In genomic region chr17:11910668-11911398, GRCm38 (mm10) we compare ENCODE assay signal across 24 mouse cellular contexts.
A peak's percentile ranks its signal among the peaks of the same experiment; 100 is the strongest.
DNase-seq lines count a peak whose midpoint lies in the region; ATAC-seq and TF ChIP-seq lines count a peak whose summit lies in the region.
"Had no signal": no experiment of that assay in that cellular context is flagged by ENCODE, and none has a peak within 500 bp of the region (broad histone marks: within the 10 kb centered on the region; RNA-seq: fewer than 3 reads in every experiment).

No protein-coding gene starts in this region.

- no peak for ATAC-seq in hindbrain, postnatal 0 days
- ATAC-seq: inflammation-experienced regulatory T-cells, adult 6 months had no signal

- H3K9ac ChIP-seq in hindbrain, postnatal 0 days (replicated peaks; ENCODE audit: low read length): no peak overlapping the region
- H3K9ac ChIP-seq: embryonic facial prominence, embryonic 15.5 days; hindbrain, embryonic 13.5 days; limb, embryonic 13.5 days; liver, embryonic 13.5 days; stomach, embryonic 15.5 days had no signal

- WGBS in hindbrain, postnatal 0 days: 59% methylated on average over 8 of the region's 8 CpGs
- 75% methylated on average over 8 of the region's 8 CpGs for WGBS in hindbrain, embryonic 10.5 days

- no peak overlapping the region for H3K27ac ChIP-seq in hindbrain, postnatal 0 days
- no peak overlapping the region for H3K27ac ChIP-seq in hindbrain, embryonic 10.5 days
- H3K27ac ChIP-seq: embryonic facial prominence, embryonic 15.5 days; heart, adult 2 months; hindbrain, embryonic 13.5 days; kidney, postnatal 0 days; limb, embryonic 13.5 days; liver, embryonic 13.5 days; stomach, embryonic 15.5 days had no signal

- no peak for DNase-seq in hindbrain, postnatal 0 days (ENCODE audit: low spot score)
- DNase-seq in hindbrain, embryonic 10.5 days (ENCODE audit: low spot score): no peak
- DNase-seq in right cerebral cortex, postnatal 10 days (ENCODE audit: low spot score in 2 of 2): peak; percentile 25 to 51
- DNase-seq in right cerebral cortex, postnatal 14 days: no peak
- peak; percentile 30 to 36 for DNase-seq in layer of hippocampus, postnatal 10 days (ENCODE audit: low spot score in 2 of 2)
- no peak for DNase-seq in frontal cortex, postnatal 36 days (ENCODE audit: low spot score in 2 of 2)
- no peak for DNase-seq in urinary bladder, postnatal 10 days (ENCODE audit: low spot score)
- DNase-seq: adrenal gland, adult 2 months; cerebellum, adult 18-20 months; cerebellum, postnatal 36 days; gastrocnemius, postnatal 14 days; heart, adult 2 months; kidney, adult 2 months; liver, embryonic 13.5 days; lung, adult 2 months; lung, postnatal 14 days; thymus, postnatal 25 days had no signal

- no peak overlapping the region for H3K4me3 ChIP-seq in hindbrain, postnatal 0 days (ENCODE audit: low read length)
- no peak overlapping the region for H3K4me3 ChIP-seq in hindbrain, embryonic 10.5 days
- H3K4me3 ChIP-seq: embryonic facial prominence, embryonic 15.5 days; heart, adult 2 months; hindbrain, embryonic 13.5 days; limb, embryonic 13.5 days; liver, embryonic 13.5 days; stomach, embryonic 15.5 days had no signal

- no peaks in the 10 kb centered on the region for H3K27me3 ChIP-seq in hindbrain, postnatal 0 days (ENCODE audit: insufficient read depth, low read length)
- H3K27me3 ChIP-seq in hindbrain, embryonic 10.5 days (ENCODE audit: insufficient read depth, poor library complexity, severe bottlenecking): peaks cover 31% of the 10 kb centered on the region
- H3K27me3 ChIP-seq: stomach, embryonic 15.5 days had no signal

- no peaks in the 10 kb centered on the region for H3K36me3 ChIP-seq in hindbrain, postnatal 0 days (ENCODE audit: insufficient read depth, low read length)
- no peaks in the 10 kb centered on the region for H3K36me3 ChIP-seq in hindbrain, embryonic 10.5 days
- H3K36me3 ChIP-seq: embryonic facial prominence, embryonic 15.5 days; hindbrain, embryonic 13.5 days; limb, embryonic 13.5 days; liver, embryonic 13.5 days; stomach, embryonic 15.5 days had no signal

- H3K4me1 ChIP-seq in hindbrain, postnatal 0 days (ENCODE audit: insufficient read depth, low read length): peaks cover 3% of the 10 kb centered on the region; the same call in 1 of the 2 replicates
- peaks cover 14% of the 10 kb centered on the region for H3K4me1 ChIP-seq in hindbrain, embryonic 10.5 days (replicated peaks)
- H3K4me1 ChIP-seq: liver, embryonic 13.5 days; stomach, embryonic 15.5 days had no signal

- TF ChIP-seq CTCF in hindbrain, postnatal 0 days (IDR thresholded peaks at IDR 0.05; ENCODE audit: low read depth): 0 out of 2 replicates have a peak, but pooled peaks have one; percentile 8

- no peaks in the 10 kb centered on the region for H3K9me3 ChIP-seq in hindbrain, postnatal 0 days (ENCODE audit: low read length)
- no peaks in the 10 kb centered on the region for H3K9me3 ChIP-seq in hindbrain, embryonic 10.5 days
- H3K9me3 ChIP-seq: embryonic facial prominence, embryonic 15.5 days; hindbrain, embryonic 13.5 days; limb, embryonic 13.5 days; liver, embryonic 13.5 days; stomach, embryonic 15.5 days had no signal

- no peak overlapping the region for H3K4me2 ChIP-seq in hindbrain, postnatal 0 days (ENCODE audit: low read depth, low read length)
- H3K4me2 ChIP-seq: embryonic facial prominence, embryonic 15.5 days; hindbrain, embryonic 13.5 days; limb, embryonic 13.5 days; liver, embryonic 13.5 days; midbrain, embryonic 11.5 days; stomach, embryonic 15.5 days had no signal

Comparison
In these comparisons a context has a peak if more than half of its experiments do, and no peak if none do; other contexts are left out.
1. DNase-seq: peak in right cerebral cortex, postnatal 10 days (2 of 2) and layer of hippocampus, postnatal 10 days (2 of 2); none in hindbrain, postnatal 0 days (single experiment), hindbrain, embryonic 10.5 days (single experiment), right cerebral cortex, postnatal 14 days (single experiment), frontal cortex, postnatal 36 days (0 of 2) and urinary bladder, postnatal 10 days (single experiment).